Mouse (Mus musculus) kidney, adult 2 months (tissue): ENCODE measurements around the gene Sbpl.

Experiments used
- CTCF ChIP-seq: fragments of 200-500 bp; conservative IDR thresholded peaks from 2 replicates; pipeline ENCODE4 v1.5.1; 2011; ENCODE audit warnings: low read depth, mild to moderate bottlenecking, control low read depth, low read length, moderate library complexity, mixed read lengths; ENCODE audit not compliant: insufficient read depth, insufficient read length
- POLR2A ChIP-seq: fragments of 200-500 bp; IDR thresholded peaks from one replicate; pipeline ENCODE4 v1.6.1; 2011; ENCODE audit warnings: low read depth, low read length, control low read depth

DNA sequence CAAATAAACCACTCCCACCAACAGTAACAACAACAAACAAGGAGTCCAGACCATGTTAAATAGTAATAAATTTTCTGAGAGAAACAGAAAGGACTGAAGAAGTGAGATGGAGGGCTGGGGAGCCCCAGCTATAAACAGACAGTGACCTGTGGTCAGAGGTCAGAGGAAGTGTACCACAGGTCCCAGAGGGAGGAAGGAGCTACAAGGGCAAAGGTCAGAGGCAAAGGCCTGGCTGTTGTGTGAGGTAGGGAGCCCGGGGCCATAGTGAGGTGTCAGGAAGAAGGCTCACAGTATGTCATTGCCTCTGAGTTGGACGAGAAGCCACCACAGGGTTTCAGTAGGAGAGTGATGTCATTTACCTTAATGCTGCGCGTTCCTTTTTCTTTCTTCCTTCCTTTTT lies 27.8 kb upstream of the Sbpl start:
- TF ChIP-seq POLR2A (no peak), CTCF (no peak)
